Mouse (Mus musculus) MEL (cell line): ENCODE results near the gene Psmb7.

Source experiments
- CTCF ChIP-seq, 3 experiments: IDR thresholded peaks in 2 of 3; conservative IDR thresholded peaks in 1 of 3; 2 replicates each; pipeline ENCODE4 v1.5.1; 2011 to 2012; ENCODE audit warnings: low read length in 3 of 3, low read depth in 2 of 3, mild to moderate bottlenecking in 2 of 3, improper control_type of control experiment in 1 of 3, inconsistent platforms in 1 of 3, mixed read lengths in 1 of 3, moderate library complexity in 1 of 3; ENCODE audit not compliant: control insufficient read depth in 1 of 3, insufficient read depth in 1 of 3, poor library complexity in 1 of 3, severe bottlenecking in 1 of 3
- GATA1 ChIP-seq: IDR thresholded peaks from 2 replicates; pipeline ENCODE4 v1.6.1; 2011; ENCODE audit warnings: low read depth, low read length, improper control_type of control experiment
- MAX ChIP-seq: IDR thresholded peaks from 2 replicates; pipeline ENCODE4 v1.6.1; 2011; ENCODE audit warnings: low read length, improper control_type of control experiment
- POLR2A ChIP-seq, 2 experiments: IDR thresholded peaks; 2 replicates each; pipeline ENCODE4 v1.6.1; 2011 to 2012; ENCODE audit warnings: low read length in 2 of 2, mild to moderate bottlenecking in 2 of 2, control low read depth in 1 of 2, improper control_type of control experiment in 1 of 2, low read depth in 1 of 2, moderate library complexity in 1 of 2; ENCODE audit not compliant: control insufficient read depth in 1 of 2, insufficient read depth in 1 of 2, poor library complexity in 1 of 2
- USF1 ChIP-seq: IDR thresholded peaks from 2 replicates; pipeline ENCODE4 v1.6.1; 2014; ENCODE audit warnings: low read depth, mild to moderate bottlenecking, inconsistent platforms, low read length, improper control_type of control experiment, moderate library complexity

DNA sequence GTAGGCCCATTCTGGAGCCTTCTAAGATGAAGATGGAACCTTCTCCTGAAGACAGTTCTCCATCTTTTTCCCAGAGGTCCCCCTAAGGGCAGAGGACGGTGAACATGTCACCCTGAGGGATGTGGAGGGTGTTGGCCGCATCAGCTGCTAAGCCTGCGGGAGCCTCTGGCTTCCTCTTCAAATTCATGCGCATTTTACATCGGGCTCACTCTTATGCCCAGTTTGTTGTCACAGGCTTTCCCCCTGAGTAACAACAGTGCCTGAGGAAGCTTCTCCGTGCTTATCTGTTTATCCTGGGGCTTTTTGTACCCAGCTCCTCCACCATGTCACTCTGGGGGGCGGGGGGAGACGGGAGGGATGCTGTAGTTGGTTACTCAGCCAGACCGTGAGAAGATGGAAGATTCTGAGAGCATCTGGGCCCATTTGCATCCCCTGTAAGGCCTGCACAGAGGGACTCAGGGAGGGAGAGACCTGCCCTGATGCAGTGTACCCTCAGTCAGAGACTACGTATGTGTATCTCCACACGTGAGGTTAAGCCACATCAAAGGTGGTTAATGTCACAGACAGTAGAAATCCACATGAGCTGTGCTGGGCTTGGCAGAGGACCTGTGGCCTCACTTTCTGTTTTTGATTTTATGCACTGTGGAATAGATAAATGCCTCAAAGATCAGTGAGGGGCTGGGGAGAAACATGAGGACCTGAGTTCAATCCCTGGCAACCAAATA is 95.9 kb downstream of the Psmb7 start:
- TF ChIP-seq POLR2A (IDR thresholded peaks at IDR 0.05; ENCODE audit: control insufficient read depth in 1 of 2, insufficient read depth in 1 of 2, low read depth in 1 of 2, low read length in 2 of 2, poor library complexity in 1 of 2), result no peak
- TF ChIP-seq CTCF (IDR thresholded peaks at IDR 0.05 in 2 of 3, conservative IDR thresholded peaks at IDR 0.05 in 1 of 3; ENCODE audit: control insufficient read depth in 1 of 3, insufficient read depth in 1 of 3, low read depth in 2 of 3, low read length in 3 of 3, poor library complexity in 1 of 3, severe bottlenecking in 1 of 3), result no peak
- TF ChIP-seq GATA1, result no peak
- TF ChIP-seq USF1, result no peak
- TF ChIP-seq MAX, result no peak
